Mouse (Mus musculus): Measurements from ENCODE around the gene Cfap73.
A peak's percentile ranks its signal among the peaks of the same experiment; 100 is the strongest.

The Cfap73 gene

DNA sequence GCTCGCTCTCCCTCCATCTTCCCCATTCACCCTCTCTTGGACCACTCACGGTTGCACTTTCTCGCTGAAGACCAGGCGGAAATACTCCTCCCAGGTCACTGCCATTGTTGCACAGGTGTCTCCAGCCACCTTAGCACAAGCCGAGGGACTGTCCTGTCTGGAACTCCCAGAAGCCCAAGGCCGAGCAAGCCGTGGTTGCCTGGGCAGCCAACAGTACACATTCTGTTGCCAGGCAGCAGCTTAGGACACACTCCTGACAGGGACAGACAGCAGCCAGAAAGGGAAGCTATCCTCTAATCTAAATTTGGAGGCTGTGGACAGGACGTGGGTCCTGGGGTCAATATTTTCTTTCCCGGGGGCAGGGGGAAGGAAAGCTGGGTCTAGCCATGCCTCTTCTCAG, at the start of gene Cfap73:
Cfap73 (minus strand) TSS at position 105 of the 400 bp plus-strand sequence.
- DNase-seq, result no peak

DNA sequence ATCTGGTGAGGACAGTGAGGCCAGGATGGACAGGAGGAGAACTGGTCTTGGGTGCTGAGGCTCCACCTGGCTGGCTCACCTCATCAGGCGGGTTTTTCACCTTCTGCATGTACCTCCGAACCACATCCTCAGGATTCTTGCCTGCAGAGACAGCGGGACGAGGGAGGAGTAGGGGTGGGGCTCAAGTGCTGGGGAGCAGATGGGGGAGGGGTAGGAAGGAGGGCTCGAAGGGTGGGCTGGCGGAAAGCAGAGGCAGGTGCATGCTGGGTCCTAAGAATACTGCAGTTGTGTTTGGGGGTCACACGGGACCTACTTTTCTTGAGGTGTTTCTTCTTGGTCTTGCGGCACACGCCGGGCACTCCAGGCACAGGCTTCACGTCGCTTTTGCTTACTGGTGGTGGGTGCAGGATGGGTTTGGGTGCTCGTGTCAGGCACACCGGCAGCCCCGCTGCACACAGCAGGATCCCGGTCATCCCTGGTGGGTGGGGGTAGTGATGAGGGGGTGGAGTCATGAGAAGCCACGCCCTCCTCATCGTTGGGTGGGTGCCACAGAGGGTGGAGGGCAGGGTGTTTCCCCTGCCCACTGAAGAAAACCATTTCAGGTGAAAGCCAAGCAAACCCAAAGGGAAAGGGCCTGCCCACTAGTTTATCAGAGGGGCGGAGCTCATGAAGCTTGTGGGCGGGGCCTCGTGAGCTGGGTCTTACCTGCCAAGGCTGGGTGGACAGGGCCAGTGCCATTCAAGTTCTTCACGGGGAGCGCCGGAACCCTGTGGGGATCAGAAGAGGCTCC, 49.1 kb upstream of the Cfap73 start:
- peak; percentile 58 to 66 for DNase-seq

DNA sequence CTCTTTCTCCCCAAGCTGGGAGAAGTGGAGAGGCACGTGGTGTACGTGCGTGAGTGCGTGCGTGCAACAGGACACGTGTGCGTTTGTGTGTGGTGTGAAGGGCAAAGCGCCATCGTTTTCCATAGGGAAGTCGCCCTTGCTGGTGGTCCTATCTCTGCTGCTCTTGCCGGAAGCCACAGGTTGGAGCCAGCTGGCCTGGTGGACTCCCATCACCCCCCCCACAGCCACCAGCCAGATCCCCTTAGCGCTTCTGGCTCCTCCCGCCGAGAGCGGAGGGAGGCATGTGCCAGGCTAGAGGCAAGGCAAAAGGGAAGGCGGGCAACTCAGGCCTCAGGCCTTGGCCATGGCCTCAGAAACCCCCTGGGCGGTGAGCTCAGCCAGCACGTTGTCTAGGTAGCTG, 46.9 kb upstream of the Cfap73 start:
- DNase-seq, result no peak

DNA sequence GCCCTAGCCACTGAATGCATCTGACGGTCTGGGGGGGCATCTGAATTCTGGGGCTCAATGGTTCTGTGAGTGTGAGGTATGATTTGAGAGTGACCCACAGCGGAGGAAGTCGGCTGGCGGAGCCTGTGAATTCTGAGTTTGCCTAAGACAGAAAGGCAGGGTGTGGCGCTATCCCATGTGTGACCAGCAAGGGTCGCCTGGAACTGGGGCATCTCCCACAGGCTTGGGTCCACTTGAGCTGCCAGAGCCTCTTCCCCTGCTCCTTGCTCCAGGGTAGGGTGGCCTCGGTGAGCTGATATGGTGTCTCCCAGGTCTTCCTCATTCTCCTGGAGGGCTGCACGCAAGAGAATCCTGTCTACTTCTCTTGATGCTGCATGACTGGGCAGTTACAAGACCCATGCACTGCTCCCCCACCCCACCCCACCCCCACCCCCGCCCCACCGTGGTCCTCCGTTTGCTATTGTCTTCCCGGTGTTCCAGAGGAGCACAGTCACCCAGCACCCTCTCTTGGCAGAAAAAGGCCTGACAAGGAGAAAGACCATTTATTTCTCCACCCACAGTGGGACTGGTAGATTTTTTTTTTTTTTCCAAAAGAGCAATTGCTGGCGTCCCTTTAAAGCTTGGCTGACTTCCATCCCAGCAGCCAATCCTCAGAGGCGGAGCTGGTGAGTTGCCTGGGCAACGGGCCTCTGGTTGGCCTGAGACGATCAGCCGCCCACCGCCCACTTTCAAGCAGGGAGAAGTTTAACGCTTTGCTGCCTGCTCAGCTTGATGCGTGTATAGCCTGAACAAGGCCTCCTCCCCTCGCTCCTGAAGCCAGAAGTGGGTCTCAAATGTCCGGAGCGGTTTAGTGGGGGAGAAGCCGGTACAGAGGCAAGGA, 45.9 kb upstream of the Cfap73 start:
- peak; percentile 59 to 64 for DNase-seq

DNA sequence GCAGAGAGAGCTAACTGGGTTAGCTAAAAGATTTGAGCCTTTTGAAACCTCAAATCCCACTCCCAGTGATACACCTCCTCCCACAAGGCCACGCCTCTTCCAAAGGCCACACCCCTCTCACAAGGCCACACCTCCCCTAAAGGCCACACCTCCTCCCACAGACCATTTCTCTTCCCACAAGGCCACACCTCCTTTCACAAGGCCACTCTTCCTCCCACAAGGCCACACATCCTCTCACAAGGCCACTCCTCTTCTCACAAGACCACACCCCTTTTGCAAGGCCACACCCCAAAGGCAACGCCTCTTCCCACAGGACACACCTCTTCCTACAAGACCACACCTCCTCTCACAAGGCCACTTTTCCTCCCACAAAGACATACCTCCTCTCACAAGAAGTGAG, 43.5 kb upstream of the Cfap73 start:
- peak; percentile 54 to 65 for DNase-seq

DNA sequence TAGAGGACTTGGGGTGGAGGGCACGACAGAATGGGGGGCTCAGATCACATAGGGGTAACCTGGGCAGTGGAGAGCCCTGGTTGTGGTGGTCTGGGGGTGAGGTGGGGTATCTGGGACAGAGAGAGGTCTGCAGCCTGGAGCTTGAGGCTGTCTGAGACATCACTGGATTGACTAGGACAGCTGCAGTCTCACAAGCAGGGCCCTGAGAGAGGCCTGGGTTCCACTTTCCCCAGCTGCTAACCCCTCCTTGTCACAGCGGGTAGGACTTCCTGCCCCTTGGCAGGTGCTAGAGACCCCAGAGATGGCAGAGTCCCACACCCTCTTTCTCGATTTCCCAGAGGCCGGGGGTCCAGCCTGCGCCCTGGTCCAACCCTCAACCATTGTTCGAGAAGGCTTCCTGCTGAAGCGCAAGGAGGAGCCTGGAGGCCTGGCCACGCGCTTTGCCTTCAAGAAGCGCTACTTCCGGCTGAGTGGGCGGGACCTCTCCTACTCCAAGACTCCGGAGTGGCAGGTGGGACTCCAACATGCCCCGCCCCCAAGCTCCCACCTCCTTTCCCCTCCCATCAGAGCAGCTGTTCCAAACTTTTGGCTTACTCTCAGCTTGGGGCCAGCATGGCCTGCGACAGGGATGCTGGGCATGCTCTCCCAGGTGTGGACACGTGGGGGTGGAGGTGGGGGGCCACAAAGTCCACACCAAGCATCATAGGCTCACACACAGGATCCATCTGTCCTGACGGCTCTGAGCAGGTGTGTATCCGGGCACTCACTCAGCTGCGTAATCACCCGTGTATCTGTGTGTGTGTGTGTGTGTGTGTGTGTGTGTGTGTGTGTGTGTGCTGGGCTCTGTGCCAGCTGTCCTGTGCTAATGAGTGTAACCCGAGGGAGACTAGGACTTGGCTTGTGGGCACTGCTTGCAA, 40.5 kb upstream of the Cfap73 start:
- DNase-seq, result no peak

DNA sequence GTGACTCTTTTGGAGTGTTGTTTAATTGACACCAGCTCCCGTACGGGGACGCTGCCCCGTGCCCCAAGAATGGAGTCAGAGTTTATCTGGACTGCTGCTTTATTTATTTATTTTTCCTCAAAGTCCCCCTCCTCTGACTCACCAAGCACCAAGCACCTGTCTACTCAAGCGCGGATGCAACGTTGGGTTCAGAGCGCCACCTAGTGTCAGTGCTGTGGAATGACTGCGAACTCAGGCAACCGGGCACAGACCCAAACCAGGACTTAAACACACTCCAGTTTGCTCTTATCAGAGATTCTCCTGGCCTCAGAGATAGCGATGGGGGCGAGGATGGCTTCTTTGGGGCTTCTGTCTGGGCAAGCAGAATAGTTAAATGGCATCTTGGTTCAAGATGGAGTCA, 39.6 kb upstream of the Cfap73 start:
- DNase-seq, result peak; percentile 64 to 69

DNA sequence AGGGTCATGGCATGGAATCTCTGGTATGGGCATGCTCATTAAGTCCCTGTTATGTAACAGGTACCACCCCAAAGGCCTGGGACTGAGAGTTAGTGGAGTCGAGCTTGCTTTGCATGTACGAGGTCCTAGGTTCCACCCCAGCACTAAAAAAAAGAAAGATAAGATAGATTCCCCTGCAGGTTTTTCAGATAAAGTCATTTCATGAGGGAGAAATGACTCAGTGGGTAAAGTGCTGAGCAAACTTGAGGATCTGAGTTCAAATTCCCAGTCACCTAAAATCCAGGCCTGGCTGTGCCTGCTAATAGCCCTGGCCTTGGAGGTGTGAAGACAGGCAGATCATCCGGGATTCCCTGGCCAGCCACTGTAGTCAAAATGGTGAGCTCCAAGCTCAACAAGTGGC, 37.8 kb upstream of the Cfap73 start:
- no peak for DNase-seq

DNA sequence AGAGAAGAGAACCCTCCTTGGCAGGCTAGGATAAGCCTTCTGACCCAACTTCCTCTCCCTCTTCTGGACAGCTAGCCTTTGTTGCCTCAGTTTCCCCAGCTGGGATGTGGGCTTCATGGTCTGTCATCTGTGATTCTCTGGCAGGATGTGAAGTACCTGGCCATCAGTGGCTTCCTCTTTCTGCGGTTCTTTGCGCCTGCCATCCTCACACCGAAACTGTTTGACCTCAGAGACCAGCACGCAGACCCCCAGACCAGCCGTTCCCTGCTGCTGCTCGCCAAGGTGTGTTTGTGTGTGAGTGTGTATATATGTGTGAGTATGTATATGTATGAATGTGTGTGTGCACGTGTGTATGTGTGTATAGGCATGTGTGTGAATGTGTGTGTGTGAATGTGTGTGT, 36.1 kb upstream of the Cfap73 start:
- no peak for DNase-seq

DNA sequence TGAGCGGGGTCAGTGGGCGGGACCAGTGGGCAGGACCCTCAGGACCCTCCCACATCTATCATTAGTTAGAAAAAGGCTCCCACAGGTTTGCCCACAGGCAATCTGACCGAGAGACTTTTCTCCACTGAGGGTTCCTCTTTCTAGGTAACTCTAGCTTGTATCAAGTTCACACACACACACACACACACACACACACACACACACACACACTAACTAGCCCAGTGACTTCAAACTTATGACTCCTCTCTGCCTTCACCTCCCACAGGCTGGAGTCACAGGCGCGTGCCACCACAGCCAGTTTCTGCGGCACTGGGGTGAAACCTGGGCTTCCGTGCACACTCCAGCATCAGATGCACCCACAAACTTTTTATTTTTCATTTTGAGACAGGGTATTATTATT, 34.7 kb upstream of the Cfap73 start:
- DNase-seq, result no peak

DNA sequence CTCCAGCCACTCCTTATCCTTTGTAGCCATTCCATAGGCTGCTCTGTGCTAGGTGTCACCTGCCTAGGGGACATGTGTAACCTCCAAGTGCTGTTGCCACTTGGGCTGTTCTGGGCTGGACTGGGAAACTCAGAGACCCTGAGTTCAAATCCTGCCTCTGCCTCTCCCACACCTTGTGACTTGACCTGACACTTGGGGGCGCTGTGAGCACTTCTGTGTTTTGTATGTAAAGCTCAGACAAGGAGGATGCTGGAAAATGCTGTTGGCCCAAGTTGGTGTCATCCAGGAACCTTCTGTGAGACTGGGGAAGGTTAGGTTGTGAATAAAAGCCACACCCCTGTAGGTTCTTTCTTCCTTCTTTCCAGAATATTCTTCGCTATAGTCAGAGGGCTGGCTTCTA, 30.9 kb upstream of the Cfap73 start:
- no peak for DNase-seq

DNA sequence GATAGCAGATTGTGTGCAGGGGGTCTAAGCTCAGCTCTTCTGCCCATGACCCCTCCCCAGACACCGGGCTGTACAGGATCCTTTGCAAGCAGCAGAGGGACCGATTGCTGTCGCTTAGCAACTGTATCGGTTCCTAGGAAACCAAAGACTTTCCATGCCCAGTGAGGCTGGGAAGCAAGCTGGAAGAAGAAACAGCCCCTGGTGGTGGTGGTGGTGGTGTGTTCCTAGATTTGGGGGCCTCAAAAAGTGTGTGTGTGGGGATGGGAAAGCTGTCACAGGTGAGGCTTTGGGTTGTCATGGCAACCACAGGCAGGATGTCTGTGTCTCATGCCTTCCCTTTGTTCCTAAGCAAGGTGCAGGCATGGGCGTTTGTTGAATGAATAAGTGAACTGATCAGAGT, 26.8 kb upstream of the Cfap73 start:
- DNase-seq, result no peak

DNA sequence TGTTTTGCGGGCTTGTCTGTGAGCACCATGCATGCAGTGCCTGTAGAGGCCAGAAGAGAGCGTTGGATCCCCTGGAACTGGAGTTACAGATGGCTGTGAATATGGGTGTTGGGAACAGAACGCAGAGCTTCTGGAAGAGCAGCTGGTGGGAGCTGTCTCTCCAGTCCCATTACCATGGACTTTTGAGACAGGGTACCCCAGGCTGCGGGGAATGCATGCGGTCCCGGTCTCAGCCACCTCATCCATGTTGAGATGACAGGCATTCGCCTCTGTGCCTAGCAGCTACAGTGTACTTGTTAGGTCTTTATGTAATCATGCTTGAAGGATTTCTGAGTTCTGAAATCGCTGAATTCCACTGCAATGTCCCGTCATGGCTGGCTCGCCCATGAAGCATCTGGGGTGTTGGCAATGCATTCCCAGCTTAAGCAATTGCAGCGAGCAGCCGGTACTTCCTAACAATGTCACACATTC, 22.3 kb upstream of the Cfap73 start:
- DNase-seq, result no peak

DNA sequence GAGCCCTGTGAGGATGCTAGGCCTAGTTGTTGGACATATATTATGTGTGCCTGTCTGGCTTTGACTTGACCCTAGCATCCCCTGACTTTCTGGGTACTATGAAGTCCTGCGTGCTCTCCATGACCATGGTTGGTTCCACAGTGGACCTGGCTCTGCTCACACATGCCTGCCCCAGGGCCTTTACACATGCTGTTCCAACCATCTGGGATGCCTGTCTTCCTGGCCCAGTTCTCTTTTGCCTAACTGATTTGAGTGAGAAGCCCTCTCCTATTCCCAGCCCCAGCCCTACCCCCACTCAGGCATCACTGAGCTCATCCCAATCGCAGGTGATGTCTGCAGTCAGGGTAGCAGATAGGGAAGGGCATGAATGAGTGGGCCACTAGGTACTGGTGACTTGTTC, 19.8 kb upstream of the Cfap73 start:
- DNase-seq, result no peak

DNA sequence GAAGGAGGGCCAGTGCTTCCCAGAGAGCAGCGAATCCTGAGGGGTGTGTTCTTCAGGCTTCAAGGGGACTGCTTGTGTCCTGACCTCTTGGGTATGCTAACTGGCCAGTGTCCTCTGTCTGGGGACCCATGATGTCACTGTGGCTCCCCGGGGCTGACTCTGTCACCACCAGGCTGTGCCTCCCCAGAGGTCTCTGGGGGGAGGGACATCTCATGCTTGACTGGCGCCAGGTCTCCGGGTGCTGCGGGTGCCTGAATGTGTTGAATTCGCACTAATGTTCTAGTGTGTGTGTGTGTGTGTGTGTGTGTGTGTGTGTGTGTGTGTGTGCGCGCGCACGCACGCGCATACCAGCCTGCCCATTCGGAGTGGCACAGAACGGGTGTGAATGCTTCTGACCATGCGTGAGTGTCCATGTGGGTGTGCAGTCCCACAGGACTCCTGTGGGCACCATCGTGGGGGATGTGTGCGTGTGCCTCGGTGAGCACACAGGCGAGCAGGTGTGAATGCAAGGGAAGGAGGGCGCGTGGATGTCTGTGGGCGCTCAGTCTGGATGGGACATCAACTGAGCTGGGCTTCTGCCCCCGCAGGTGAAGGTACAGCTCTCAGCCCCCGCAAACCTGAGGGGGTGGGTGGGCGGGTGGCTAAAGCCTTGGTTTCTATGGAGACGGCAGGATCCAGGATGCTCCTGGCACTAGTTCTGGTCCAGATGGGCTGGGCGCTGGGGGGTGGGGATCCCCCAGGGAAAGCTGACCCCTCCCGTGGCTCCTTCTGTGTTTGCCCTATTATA, 19.1 kb upstream of the Cfap73 start:
- DNase-seq, result peak; percentile 50 to 52

DNA sequence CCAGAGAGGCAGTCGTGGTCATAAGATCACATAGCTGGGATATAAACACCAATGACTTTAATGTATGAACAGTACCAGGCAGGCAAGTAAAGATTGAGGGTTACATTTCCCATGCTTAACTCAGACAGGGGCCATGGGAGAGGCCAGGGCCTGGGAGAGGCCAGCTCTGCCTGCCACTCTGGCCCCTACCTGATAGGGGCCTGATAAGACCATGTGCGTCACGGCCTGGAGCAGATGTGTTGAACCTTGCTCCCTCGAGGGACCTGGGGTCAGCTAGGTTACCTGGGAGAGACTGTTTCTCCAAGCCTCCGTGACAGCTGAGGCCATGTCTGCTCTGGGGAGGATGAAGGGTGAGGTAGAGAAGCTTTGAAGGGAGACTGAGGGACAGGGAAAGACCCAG, 17.2 kb upstream of the Cfap73 start:
- DNase-seq, result no peak

DNA sequence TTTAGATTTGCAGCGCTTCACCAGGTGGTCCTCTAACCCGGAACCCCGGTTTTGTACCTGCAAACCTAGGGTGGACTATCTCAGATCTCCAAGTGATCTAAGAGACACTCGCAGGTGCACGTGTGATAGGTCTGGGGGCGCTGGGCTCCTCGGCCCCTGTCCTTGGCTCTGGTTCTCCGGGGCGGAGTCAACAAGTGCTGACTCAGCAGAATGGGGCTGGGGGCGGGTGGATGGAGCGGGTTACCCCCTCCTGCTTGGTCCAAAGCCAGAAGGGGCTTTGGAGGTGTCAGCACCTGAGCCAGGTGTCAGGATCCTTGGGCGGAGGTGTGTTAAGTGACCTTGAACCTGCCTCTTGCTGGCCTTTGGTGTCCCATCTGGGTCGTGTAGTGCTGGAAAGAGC, 15.9 kb upstream of the Cfap73 start:
- no peak for DNase-seq

DNA sequence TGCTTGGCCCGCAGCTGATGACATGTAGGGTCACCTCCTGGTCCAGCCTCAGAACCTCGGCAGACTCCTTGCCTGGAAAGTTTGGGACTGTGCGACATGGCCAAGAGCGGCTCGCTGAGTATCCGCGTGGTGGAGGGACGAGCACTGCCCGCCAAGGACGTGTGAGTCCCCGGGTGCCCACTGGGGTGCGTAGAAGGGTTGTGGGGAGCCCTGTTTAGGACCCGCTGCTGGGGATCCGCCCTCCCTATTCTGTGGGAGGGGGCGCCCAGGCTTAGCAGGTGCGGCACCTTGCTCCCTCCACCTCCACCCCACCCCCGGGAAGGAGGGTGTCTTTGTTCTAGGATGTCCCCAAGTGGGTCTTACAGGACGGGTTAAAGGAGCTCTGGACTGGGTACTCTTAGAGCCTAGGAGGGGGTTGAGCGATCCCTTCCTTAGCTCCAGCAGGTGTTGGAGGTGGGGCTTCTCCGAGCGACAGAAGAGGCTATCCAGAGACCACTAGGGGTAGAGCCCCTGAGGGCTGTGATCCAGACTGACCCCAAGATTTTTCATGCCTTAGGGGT, 15.4 kb upstream of the Cfap73 start:
- peak in 1 of 2 experiments; percentile 54 for DNase-seq

DNA sequence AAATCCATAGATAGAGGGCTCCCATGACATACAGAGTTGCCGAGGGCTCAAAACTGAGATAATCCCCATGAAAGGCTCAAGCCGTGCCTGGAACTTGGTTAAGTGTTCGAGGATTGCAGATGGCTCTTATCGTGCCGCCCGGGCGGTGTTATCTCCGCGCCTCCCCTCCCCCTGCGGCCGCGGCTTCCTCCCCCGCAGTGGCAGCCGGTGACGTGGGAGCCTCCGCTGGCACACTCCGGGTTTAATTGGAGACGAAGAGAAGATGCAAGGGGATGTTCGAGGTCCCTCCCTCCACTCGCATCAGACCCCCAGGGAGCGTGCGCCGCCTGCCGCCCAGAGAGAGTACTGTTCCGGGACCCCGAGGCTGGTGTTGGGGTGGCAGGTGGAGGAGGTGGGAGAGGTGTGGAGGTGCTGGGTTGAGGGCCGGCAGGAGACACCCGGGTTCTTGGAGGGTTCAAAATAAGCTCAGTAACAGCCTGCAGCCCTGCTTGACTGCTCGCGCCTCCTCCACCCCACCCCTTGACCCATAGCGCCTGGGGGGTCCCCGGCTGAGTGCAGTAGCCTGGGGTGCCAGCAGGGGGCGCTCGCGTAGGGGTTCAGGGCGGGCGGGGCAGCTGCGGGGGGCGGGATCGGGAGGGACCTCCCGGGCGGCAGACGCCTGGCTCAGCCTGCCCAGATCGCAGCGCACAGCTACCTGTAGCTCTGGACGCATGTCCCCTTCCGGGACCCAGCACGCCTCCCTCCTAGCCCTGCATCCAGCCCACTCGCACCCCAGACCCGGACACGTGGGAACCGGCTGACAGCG, 14.7 kb upstream of the Cfap73 start, which contains the start of gene Rasal1:
Rasal1 (plus strand) TSS at position 244 of the 805 bp plus-strand sequence.
- peak; percentile 72 to 79 for DNase-seq

DNA sequence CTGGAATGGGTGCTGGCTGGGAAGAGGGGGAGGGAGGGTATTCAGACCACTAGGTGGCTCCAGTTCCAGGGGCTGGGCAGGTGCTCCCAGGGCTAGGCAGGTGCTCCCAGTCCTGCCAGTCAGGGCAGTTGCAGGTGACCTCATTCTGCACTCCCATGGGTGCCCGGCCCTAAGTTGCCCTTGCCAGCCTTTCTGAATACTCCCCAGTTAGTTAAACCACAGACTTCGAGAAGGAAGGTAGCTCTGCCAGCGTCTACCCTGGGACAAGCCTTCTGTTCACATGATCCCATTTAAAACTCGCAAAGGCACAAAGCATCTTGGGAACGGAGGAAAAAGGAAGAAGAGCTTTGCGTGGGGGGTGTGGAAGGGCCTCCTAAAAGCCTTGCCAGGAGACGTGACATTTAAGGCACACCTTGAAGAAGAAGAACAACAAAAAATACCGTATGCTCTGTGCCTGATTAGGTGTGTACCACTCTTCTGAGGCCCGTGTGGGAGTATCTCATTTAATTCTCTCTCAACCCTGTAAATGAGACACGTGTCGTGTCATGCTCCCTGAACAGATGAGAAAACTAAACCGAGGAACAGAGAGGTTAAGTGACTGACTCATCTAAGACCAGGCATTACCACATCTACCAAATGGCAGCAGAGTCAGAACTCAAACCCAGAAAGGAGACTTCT, 13.9 kb upstream of the Cfap73 start:
- DNase-seq, result no peak
